Mouse (Mus musculus) lung, embryonic 14.5 days (tissue): ENCODE measurements around the gene Olfr951. TPM values are rescaled to one million over a fixed set of nuclear protein-coding genes. Genes with fewer than 3 reads are reported as not detected.

Experiments used
- ATAC-seq: fragments of 200-750 bp; cut with Nextera tagmentation; 2 replicates; pipeline ENCODE4 v1.8.0; 2017; ENCODE audit warnings: mild to moderate bottlenecking, moderate TSS enrichment, moderate library complexity; ENCODE audit not compliant: insufficient read depth
- DNase-seq: peaks from one replicate; pipeline ENCODE4 v3.0.0-alpha.2; 2015
- H3K27ac ChIP-seq: fragments of 300-500 bp; sonication (generic); 2 replicates; pipeline ENCODE4 v1.5.1; 2014; ENCODE audit warnings: low read depth, mild to moderate bottlenecking, moderate library complexity
- H3K27me3 ChIP-seq: fragments of 300-500 bp; sonication (generic); 2 replicates; pipeline ENCODE4 v1.6.1; 2014; ENCODE audit warnings: low read length, control low read depth; ENCODE audit not compliant: insufficient read depth
- H3K36me3 ChIP-seq: fragments of 300-500 bp; sonication (generic); 2 replicates; pipeline ENCODE4 v1.6.1; 2014; ENCODE audit warnings: control low read depth; ENCODE audit not compliant: insufficient read depth
- H3K4me1 ChIP-seq: fragments of 300-500 bp; sonication (generic); 2 replicates; pipeline ENCODE4 v1.6.1; 2014; ENCODE audit warnings: antibody characterized with exemption, control low read depth; ENCODE audit not compliant: insufficient read depth
- H3K4me2 ChIP-seq: fragments of 300-500 bp; sonication (generic); 2 replicates; pipeline ENCODE4 v1.6.1; 2014; ENCODE audit warnings: mild to moderate bottlenecking
- H3K4me3 ChIP-seq: fragments of 300-500 bp; sonication (generic); 2 replicates; pipeline ENCODE4 v1.5.1; 2014; ENCODE audit warnings: low read depth, low read length
- H3K9ac ChIP-seq: fragments of 300-500 bp; sonication (generic); 2 replicates; pipeline ENCODE4 v1.6.1; 2014
- H3K9me3 ChIP-seq: fragments of 300-500 bp; sonication (generic); 2 replicates; pipeline ENCODE4 v1.6.1; 2016; ENCODE audit warnings: low read depth, low read length, control low read depth
- CTCF ChIP-seq: IDR thresholded peaks from 2 replicates; pipeline ENCODE4 v1.5.1; 2016; ENCODE audit warnings: antibody characterized with exemption, low read depth
- WGBS: fragments of 180-500 bp; shearing (Covaris S2); extraction: QIAGEN DNeasy Blood & Tissue Kit; methylation state at CpG from one replicate; pipeline ENCODE4 v1.1.7; 2014; 5-methylcytosine and 5-hydroxymethylcytosine counted together
- polyA plus RNA-seq: library from polyadenylated mRNA; unstranded; fragments of >200 nt; fragmentation: Nextera tagmentation; extraction: Ambion mirVana; gene quantifications from 2 replicates; pipeline ENCODE4 v1.2.1, GENCODE M21; 2014

The Olfr951 gene
- polyA plus RNA-seq, result not detected in 2 replicates

DNA sequence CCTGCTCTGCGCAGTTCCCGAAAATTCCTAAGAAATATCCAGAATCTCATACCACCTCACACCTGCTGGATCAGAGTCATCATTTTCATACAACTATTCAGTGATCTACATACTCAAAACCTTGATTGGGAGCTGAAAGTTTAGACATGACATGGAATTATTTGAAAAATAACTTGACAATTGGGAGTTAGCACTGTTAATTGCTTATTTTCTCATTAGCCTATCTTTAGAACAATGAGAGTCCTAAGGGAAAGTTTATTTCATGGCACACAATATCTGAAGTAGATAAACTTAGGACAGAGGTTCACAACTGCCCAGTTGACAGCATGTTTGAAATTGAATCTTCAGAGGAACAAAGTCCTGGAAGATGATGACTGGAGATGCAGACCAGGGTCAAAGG is at the start of gene Olfr951:
Gene Olfr951, plus strand, starts transcription at position 301 of the 400 bp plus-strand sequence.
- no peak for TF ChIP-seq CTCF
- no peaks in the 10 kb centered on the region for H3K27me3 ChIP-seq
- H3K4me3 ChIP-seq, result no peak within 1 kb of the TSS
- H3K27ac ChIP-seq, result no peak within 1 kb of the TSS
- no peaks in the 10 kb centered on the region for H3K9me3 ChIP-seq
- ATAC-seq (no peak), DNase-seq (no peak)
- H3K9ac ChIP-seq, result no peak within 1 kb of the TSS
- no peak within 1 kb of the TSS for H3K4me2 ChIP-seq
- H3K4me1 ChIP-seq, result no peaks in the 10 kb centered on the region
- no peaks in the 10 kb centered on the region for H3K36me3 ChIP-seq
- 92% methylated on average over 2 of the region's 2 CpGs for WGBS

GRCm38 (mm10) chr9:39427048-39427447 is 39.8 kb downstream of the Olfr951 start, which contains the start of gene Olfr952:
Gene Olfr952 (minus strand): TSS chr9:39427148.
- TF ChIP-seq CTCF, result no peak
- ATAC-seq (no peak), DNase-seq (no peak)
- Histone ChIP-seq H3K36me3 (no peaks in the 10 kb centered on the region), H3K4me2 (no peak within 1 kb of the TSS), H3K9me3 (no peaks in the 10 kb centered on the region), H3K27ac (no peak within 1 kb of the TSS), H3K27me3 (no peaks in the 10 kb centered on the region), H3K9ac (no peak within 1 kb of the TSS), H3K4me3 (no peak within 1 kb of the TSS), H3K4me1 (no peaks in the 10 kb centered on the region)

Other genes starting within 250 kb of the Olfr951 start
- not detected in 2 replicates for gene Olfr943, start 221.1 kb upstream of the Olfr951 start, polyA plus RNA-seq
- gene Olfr944, start 185.5 kb upstream of the Olfr951 start, polyA plus RNA-seq, result not detected in 2 replicates
- not detected in 2 replicates for gene Olfr1537, start 137.4 kb upstream of the Olfr951 start, polyA plus RNA-seq
- gene Olfr945, start 110.6 kb upstream of the Olfr951 start, polyA plus RNA-seq, result not detected in 2 replicates
- not detected in 2 replicates for gene Olfr948, start 61.4 kb upstream of the Olfr951 start, polyA plus RNA-seq
- gene Olfr952, start 39.7 kb downstream of the Olfr951 start, polyA plus RNA-seq, result not detected in 2 replicates
- not detected in 2 replicates for gene Olfr954, start 69.3 kb downstream of the Olfr951 start, polyA plus RNA-seq
- gene Olfr955, start 84.5 kb downstream of the Olfr951 start, polyA plus RNA-seq, result not detected in 2 replicates
- not detected in 2 replicates for gene Olfr44, start 106.6 kb downstream of the Olfr951 start, polyA plus RNA-seq
- not detected in 2 replicates for gene Olfr957, start 128.4 kb downstream of the Olfr951 start, polyA plus RNA-seq
- not detected in 2 replicates for gene Olfr958, start 166.6 kb downstream of the Olfr951 start, polyA plus RNA-seq
- gene Olfr959, start 188.2 kb downstream of the Olfr951 start, polyA plus RNA-seq, result not detected in 2 replicates
- 10.4 and 11.7 TPM in 2 replicates for gene AW551984, start 217.0 kb downstream of the Olfr951 start, polyA plus RNA-seq
- not detected in 2 replicates for gene Olfr148, start 223.2 kb downstream of the Olfr951 start, polyA plus RNA-seq
- not detected in 2 replicates for gene Olfr960, start 234.0 kb downstream of the Olfr951 start, polyA plus RNA-seq